Mouse (Mus musculus): Measurements from ENCODE around the gene Cntf. TPM values are rescaled to one million over a fixed set of nuclear protein-coding genes. Genes with fewer than 3 reads are reported as not detected.

Gene Cntf
- 0.27 and 0.78 TPM in 2 replicates for polyA plus RNA-seq (2014; fragmentation: Nextera tagmentation; extraction: Ambion mirVana)

DNA sequence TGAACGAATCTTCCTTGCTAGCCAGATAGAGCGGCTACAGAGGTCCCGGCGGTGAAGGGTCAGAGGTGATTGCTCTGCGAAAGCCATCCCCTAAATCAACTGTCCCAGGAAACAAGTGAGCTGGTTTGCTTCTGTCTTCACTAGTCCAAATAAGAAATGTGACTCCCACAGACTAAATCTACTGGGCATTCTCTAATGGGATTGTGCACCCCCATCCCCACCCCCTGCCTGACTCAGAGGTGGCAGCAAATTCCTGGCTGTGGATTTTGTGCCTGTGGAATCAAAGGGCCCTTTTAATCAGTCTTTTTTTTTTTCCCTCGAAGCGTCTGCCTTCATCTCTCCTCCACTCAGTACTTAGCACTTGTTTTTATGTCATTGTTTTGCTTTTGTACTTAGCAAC, at the start of gene Cntf:
Gene Cntf, minus strand, starts transcription at position 325 of the 400 bp plus-strand sequence.
- whole genome bisulfite sequencing: 67% methylated on average over 7 of the region's 7 CpGs
- Histone ChIP-seq H3K4me3 (ENCODE audit: low read depth, low read length) (no peak within 1 kb of the TSS), H3K4me2 (no peak within 1 kb of the TSS), H3K36me3 (ENCODE audit: control insufficient read depth, insufficient read depth, low read length) (peaks cover 25% of the 10 kb centered on the region), H3K4me1 (replicated peaks; ENCODE audit: control insufficient read depth, insufficient read depth, low read length) (no peaks in the 10 kb centered on the region), H3K27me3 (replicated peaks; ENCODE audit: control insufficient read depth, insufficient read depth, low read length) (no peaks in the 10 kb centered on the region), H3K9ac (ENCODE audit: low read depth, low read length) (no peak within 1 kb of the TSS), H3K27ac (ENCODE audit: low read depth, low read length) (no peak within 1 kb of the TSS), H3K9me3 (ENCODE audit: control insufficient read depth, low read length) (no peaks in the 10 kb centered on the region)
- no peak for DNase-seq (ENCODE audit: low spot score)
- no peak for ATAC-seq (replicated peaks; ENCODE audit: low FRiP score)

DNA sequence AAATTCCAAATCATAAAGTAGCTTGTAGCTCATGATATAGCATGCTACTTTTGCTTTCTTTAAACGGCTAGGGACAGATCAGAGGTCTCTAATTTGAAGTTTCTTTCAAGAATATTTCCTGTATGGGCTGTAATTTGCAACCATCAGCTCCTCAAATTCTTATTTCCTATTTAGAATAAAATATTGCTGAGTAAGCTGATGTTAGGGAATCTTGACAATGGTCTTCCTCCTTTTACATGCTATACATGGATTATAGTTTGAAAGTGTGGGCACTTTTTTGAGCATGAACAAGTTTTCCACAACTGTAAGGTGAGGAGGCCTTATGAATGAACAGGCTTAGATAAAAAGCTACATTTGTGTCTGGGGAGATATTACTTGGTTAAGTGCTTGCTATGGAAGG, 48.5 kb upstream of the Cntf start:
- no peak overlapping the region for H3K4me2 ChIP-seq
- DNase-seq (ENCODE audit: low spot score) (no peak), ATAC-seq (replicated peaks; ENCODE audit: low FRiP score) (no peak)
- WGBS: 79% methylated on average over 1 of the region's 1 CpGs
- no peak overlapping the region for H3K27ac ChIP-seq (ENCODE audit: low read depth, low read length)
- H3K4me3 ChIP-seq (ENCODE audit: low read depth, low read length): no peak overlapping the region
- no peak overlapping the region for H3K9ac ChIP-seq (ENCODE audit: low read depth, low read length)
- H3K36me3 ChIP-seq (ENCODE audit: control insufficient read depth, insufficient read depth, low read length): no peaks in the 10 kb centered on the region
- no peaks in the 10 kb centered on the region for H3K9me3 ChIP-seq (ENCODE audit: control insufficient read depth, low read length)
- H3K4me1 ChIP-seq (replicated peaks; ENCODE audit: control insufficient read depth, insufficient read depth, low read length): no peaks in the 10 kb centered on the region; the same call in 1 of the 2 replicates
- H3K27me3 ChIP-seq (replicated peaks; ENCODE audit: control insufficient read depth, insufficient read depth, low read length): no peaks in the 10 kb centered on the region

DNA sequence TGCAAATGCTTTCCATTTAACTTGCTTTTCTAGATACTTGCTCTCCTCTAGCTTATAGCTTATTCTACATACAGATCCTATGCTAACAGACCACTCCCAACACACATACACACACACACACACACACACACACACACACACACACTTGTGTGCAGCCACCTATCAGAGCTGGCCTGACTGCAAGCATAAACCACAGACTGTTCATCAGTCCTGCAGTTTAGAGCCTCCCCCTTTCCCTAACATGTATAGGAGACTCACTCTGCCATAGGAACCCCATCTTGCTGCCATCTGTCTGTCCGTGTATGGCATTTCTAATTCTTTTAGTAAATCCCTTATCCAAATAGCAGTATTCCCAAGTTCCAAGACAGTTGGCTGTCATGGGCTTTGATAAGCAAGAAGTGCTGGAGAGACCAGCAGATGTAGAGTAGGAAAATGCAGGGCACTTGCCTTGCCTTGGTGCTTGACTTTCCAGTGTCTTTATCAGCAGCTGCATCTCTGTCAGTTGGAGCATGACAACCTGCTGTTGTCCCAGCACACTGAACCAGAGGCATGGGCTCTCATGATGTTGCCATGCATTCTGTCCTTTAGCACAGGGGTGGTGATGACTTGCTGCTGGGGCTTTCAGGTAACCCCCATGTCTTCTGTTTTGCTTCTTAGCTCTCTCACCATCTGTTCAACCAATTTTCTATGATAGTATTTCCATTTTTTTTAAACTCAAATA, 47.4 kb upstream of the Cntf start:
- ATAC-seq (replicated peaks; ENCODE audit: low FRiP score) (peak; percentile 51), DNase-seq (ENCODE audit: low spot score) (no peak)
- no peak overlapping the region for H3K27ac ChIP-seq (ENCODE audit: low read depth, low read length)
- H3K27me3 ChIP-seq (replicated peaks; ENCODE audit: control insufficient read depth, insufficient read depth, low read length): no peaks in the 10 kb centered on the region
- H3K4me2 ChIP-seq: no peak overlapping the region
- H3K9me3 ChIP-seq (ENCODE audit: control insufficient read depth, low read length): no peaks in the 10 kb centered on the region
- no peak overlapping the region for H3K4me3 ChIP-seq (ENCODE audit: low read depth, low read length)
- H3K9ac ChIP-seq (ENCODE audit: low read depth, low read length): no peak overlapping the region
- H3K4me1 ChIP-seq (replicated peaks; ENCODE audit: control insufficient read depth, insufficient read depth, low read length): no peaks in the 10 kb centered on the region; the same call in 1 of the 2 replicates
- H3K36me3 ChIP-seq (ENCODE audit: control insufficient read depth, insufficient read depth, low read length): no peaks in the 10 kb centered on the region
- WGBS: 62% methylated on average over 1 of the region's 1 CpGs

GRCm38 (mm10) chr19:12806214-12806613, 40.8 kb upstream of the Cntf start:
- Histone ChIP-seq H3K27me3 (replicated peaks; ENCODE audit: control insufficient read depth, insufficient read depth, low read length) (no peaks in the 10 kb centered on the region), H3K9ac (ENCODE audit: low read depth, low read length) (no peak overlapping the region), H3K9me3 (ENCODE audit: control insufficient read depth, low read length) (no peaks in the 10 kb centered on the region), H3K4me3 (ENCODE audit: low read depth, low read length) (no peak overlapping the region), H3K4me1 (replicated peaks; ENCODE audit: control insufficient read depth, insufficient read depth, low read length) (no peaks in the 10 kb centered on the region), H3K4me2 (no peak overlapping the region), H3K36me3 (ENCODE audit: control insufficient read depth, insufficient read depth, low read length) (no peaks in the 10 kb centered on the region), H3K27ac (ENCODE audit: low read depth, low read length) (no peak overlapping the region)
- no peak for ATAC-seq (replicated peaks; ENCODE audit: low FRiP score)
- DNase-seq (ENCODE audit: low spot score): no peak
- WGBS: 65% methylated on average over 2 of the region's 2 CpGs

DNA sequence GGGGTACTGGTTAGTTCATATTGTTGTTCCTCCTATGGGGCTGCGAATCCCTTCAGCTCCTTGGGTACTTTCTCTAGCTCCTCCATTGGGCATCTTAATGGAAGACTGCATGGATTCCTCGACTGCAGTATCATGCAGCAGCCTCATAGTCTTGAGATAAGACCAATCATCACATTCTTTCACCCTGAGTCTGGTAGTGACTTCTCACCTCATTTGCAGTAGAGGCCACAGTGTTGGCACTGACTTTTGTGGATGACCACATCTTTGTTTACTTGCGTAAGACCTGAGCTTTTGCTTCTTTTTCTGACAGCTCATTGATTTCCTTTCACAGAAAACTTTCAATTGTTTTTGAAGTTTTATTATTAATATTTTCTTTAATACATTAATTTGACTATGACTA, 40.3 kb upstream of the Cntf start:
- DNase-seq (ENCODE audit: low spot score) (no peak), ATAC-seq (replicated peaks; ENCODE audit: low FRiP score) (no peak)
- WGBS: 67% methylated on average over 3 of the region's 3 CpGs

GRCm38 (mm10) chr19:12804237-12804636, 38.8 kb upstream of the Cntf start:
- H3K4me2 ChIP-seq: no peak overlapping the region
- no peaks in the 10 kb centered on the region for H3K27me3 ChIP-seq (replicated peaks; ENCODE audit: control insufficient read depth, insufficient read depth, low read length)
- no peak overlapping the region for H3K9ac ChIP-seq (ENCODE audit: low read depth, low read length)
- no peak overlapping the region for H3K27ac ChIP-seq (ENCODE audit: low read depth, low read length)
- ATAC-seq (replicated peaks; ENCODE audit: low FRiP score) (no peak), DNase-seq (ENCODE audit: low spot score) (no peak)
- WGBS: 88% methylated on average over 1 of the region's 1 CpGs
- no peaks in the 10 kb centered on the region for H3K9me3 ChIP-seq (ENCODE audit: control insufficient read depth, low read length)
- H3K4me1 ChIP-seq (replicated peaks; ENCODE audit: control insufficient read depth, insufficient read depth, low read length): no peaks in the 10 kb centered on the region
- H3K36me3 ChIP-seq (ENCODE audit: control insufficient read depth, insufficient read depth, low read length): no peaks in the 10 kb centered on the region
- H3K4me3 ChIP-seq (ENCODE audit: low read depth, low read length): no peak overlapping the region

More for the DNA sequence above, 40.3 kb upstream of the Cntf start:
- no peaks in the 10 kb centered on the region for H3K36me3 ChIP-seq (ENCODE audit: control insufficient read depth, insufficient read depth, low read length)
- no peaks in the 10 kb centered on the region for H3K4me1 ChIP-seq (replicated peaks; ENCODE audit: control insufficient read depth, insufficient read depth, low read length)
- H3K9ac ChIP-seq (ENCODE audit: low read depth, low read length): no peak overlapping the region
- no peaks in the 10 kb centered on the region for H3K27me3 ChIP-seq (replicated peaks; ENCODE audit: control insufficient read depth, insufficient read depth, low read length)
- H3K4me3 ChIP-seq (ENCODE audit: low read depth, low read length): no peak overlapping the region
- no peak overlapping the region for H3K27ac ChIP-seq (ENCODE audit: low read depth, low read length)
- H3K4me2 ChIP-seq: no peak overlapping the region
- H3K9me3 ChIP-seq (ENCODE audit: control insufficient read depth, low read length): no peaks in the 10 kb centered on the region

- Histone ChIP-seq H3K9ac (ENCODE audit: low read depth, low read length) (no peak overlapping the region), H3K4me3 (ENCODE audit: low read depth, low read length) (no peak overlapping the region), H3K27me3 (replicated peaks; ENCODE audit: control insufficient read depth, insufficient read depth, low read length) (no peaks in the 10 kb centered on the region), H3K27ac (ENCODE audit: low read depth, low read length) (no peak overlapping the region), H3K4me2 (no peak overlapping the region), H3K36me3 (ENCODE audit: control insufficient read depth, insufficient read depth, low read length) (no peaks in the 10 kb centered on the region), H3K4me1 (replicated peaks; ENCODE audit: control insufficient read depth, insufficient read depth, low read length) (no peaks in the 10 kb centered on the region), H3K9me3 (ENCODE audit: control insufficient read depth, low read length) (no peaks in the 10 kb centered on the region)
- ATAC-seq (replicated peaks; ENCODE audit: low FRiP score) (no peak), DNase-seq (ENCODE audit: low spot score) (no peak)
- WGBS: 77% methylated on average over 3 of the region's 3 CpGs
Measured at GRCm38 (mm10) chr19:12802830-12803229, 37.4 kb upstream of the Cntf start.

DNA sequence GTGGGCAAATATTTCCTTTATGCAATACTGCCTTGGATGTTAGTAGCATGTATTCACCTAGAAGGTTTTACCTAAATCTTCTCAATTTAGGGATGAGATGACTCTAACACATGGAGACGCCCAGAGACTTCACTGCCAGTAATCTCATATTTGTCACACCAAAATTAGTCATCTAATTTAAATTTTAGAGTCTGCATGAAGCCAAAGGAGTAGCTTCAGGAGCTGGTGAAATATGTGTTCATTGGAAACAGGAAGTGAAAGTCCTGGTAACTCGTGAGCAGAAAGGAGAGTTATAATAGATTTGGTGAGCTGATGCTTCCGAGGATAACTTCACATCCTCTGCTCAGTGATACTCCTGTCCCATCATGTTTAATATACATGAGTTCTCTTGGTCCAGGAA, 35.6 kb upstream of the Cntf start:
- Histone ChIP-seq H3K36me3 (ENCODE audit: control insufficient read depth, insufficient read depth, low read length) (no peaks in the 10 kb centered on the region), H3K9me3 (ENCODE audit: control insufficient read depth, low read length) (no peaks in the 10 kb centered on the region), H3K4me3 (ENCODE audit: low read depth, low read length) (no peak overlapping the region), H3K27me3 (replicated peaks; ENCODE audit: control insufficient read depth, insufficient read depth, low read length) (no peaks in the 10 kb centered on the region), H3K9ac (ENCODE audit: low read depth, low read length) (no peak overlapping the region), H3K27ac (ENCODE audit: low read depth, low read length) (no peak overlapping the region), H3K4me1 (replicated peaks; ENCODE audit: control insufficient read depth, insufficient read depth, low read length) (no peaks in the 10 kb centered on the region), H3K4me2 (no peak overlapping the region)
- ATAC-seq (replicated peaks; ENCODE audit: low FRiP score): no peak
- DNase-seq (ENCODE audit: low spot score): no peak
- WGBS: 66% methylated on average over 3 of the region's 3 CpGs

DNA sequence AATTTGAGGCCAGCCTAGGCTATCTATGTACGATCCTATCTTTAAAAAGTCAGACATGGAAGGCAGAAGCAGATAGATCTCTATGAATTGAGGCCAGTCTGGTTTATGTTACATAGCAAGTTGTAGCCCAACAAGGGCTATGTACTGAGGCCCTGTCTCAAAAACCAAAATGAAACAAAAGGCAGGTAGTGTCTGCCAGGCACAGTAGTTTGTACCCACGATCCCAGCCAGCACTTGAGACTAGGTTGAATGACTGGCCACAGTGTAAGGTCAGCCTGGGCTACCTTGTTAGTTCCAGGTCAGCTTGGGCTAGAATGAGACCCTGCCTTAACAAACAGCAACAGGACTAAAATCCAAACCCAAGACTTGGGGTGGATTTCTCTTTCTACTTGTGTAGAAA, 35.2 kb upstream of the Cntf start:
- H3K9ac ChIP-seq (ENCODE audit: low read depth, low read length): no peak overlapping the region
- H3K4me1 ChIP-seq (replicated peaks; ENCODE audit: control insufficient read depth, insufficient read depth, low read length): no peaks in the 10 kb centered on the region
- no peak for ATAC-seq (replicated peaks; ENCODE audit: low FRiP score)
- no peak for DNase-seq (ENCODE audit: low spot score)
- no peaks in the 10 kb centered on the region for H3K27me3 ChIP-seq (replicated peaks; ENCODE audit: control insufficient read depth, insufficient read depth, low read length)
- no peaks in the 10 kb centered on the region for H3K9me3 ChIP-seq (ENCODE audit: control insufficient read depth, low read length)
- H3K27ac ChIP-seq (ENCODE audit: low read depth, low read length): no peak overlapping the region
- H3K4me2 ChIP-seq: no peak overlapping the region
- 63% methylated on average over 2 of the region's 2 CpGs for WGBS
- H3K4me3 ChIP-seq (ENCODE audit: low read depth, low read length): no peak overlapping the region
- H3K36me3 ChIP-seq (ENCODE audit: control insufficient read depth, insufficient read depth, low read length): no peaks in the 10 kb centered on the region
